Mouse (Mus musculus): ENCODE data around the gene Lingo1.

Lingo1 gene

DNA sequence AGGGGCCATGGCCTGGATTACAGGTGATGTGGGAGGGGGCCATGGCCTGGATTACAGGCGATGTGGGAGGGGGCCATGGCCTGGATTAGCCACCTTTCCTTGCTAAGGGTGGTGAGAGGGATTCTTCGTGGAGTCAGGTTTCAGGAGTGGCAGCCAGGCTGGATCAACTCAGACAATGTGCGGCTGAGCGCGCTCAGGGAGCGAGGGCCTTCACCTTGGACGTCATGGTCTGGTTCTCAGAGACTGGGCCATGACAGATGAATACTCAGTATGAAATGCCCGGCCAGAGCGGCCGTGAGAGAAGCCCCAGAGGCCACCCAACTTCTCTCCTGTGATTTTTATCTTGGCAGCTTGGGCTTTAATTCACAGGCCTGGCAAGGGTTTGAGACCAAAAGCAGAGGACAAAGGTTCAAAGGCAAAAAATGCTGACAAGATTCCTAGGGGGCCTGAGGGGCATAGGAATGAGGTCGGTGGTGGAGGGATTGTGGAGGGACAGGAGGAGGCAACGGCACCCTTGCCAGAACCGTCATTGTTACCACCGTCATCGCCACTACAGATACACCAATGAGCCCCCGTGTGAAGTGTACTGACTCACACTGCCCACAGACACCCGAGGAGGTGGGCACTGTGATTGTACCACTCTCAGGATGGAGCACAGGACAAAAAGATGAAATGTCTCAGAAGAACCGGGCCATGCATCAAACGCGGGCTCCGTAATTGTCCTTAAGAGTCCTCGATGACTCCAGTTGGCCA, 117.2 kb downstream of the Lingo1 start:
- DNase-seq (ENCODE audit: low spot score): no peak

DNA sequence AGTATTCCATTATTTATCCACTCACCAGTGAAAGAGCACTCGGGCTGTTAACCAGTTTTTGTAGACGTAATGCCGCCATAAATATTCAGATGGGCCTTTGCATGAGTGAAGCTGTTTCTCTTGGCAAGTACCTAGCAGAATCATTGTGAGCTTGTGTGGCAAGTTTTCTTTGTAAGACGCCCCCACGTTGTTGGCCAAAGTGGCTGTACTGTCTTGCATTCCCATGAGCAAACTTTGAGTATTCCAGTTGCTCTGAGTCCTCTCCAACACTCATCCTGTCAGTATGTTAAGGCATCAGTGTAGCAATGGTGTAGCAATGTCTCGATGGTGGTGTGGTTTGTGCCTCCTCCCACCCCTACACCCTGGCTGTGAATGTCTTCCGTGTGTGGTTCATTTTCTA, 120.6 kb downstream of the Lingo1 start:
- no peak for DNase-seq (ENCODE audit: low spot score)

DNA sequence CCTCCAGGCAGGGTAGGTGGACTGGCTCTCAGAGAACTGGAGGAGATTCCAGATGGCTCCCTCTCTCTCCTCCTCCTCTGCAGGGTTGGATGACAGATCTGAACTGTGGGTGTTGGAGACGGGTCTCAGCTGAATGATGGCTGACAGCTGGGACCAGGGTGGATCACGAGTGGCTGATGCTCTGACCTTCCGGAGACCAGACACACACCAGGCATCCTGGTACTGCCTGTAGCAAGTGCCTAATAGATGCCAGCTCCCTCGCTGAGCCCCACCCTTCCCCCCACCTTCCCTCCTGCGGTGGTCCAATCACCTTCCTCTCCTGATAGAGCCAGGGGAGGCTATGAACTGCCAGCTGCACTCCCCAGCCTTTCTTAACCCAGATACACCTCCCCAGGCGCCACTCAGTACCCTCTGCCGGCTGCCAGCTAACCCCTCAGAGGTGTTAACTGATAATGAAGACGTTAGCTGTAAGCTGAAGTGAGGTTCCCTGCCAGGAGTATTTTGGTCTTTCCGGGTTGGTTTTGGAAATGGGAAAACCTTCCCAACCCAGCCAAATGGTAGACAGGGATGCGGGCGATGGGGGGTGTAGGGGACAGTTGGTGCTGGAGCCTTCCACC, 126.6 kb downstream of the Lingo1 start:
- no peak for DNase-seq (ENCODE audit: low spot score)

DNA sequence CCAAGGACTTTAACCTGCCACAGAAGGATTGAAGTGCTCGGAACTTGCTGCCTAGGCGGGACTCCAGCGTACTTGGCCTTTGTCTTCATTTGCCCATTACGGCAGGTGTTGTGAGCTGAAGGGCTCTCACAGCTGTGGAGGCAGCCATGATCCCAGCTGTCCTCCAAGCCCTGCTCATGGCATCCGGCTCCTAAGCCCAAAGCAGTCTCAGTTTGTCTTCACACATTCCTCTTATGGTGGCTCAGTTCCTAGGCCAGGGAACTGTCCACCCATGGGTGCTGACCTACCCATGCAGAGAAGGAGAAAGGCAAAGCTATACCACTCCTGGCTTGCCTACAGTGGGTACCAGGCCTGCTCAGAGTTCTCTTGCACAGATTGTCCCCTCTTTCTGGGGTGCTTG, 132.1 kb downstream of the Lingo1 start:
- DNase-seq (ENCODE audit: low spot score): no peak

DNA sequence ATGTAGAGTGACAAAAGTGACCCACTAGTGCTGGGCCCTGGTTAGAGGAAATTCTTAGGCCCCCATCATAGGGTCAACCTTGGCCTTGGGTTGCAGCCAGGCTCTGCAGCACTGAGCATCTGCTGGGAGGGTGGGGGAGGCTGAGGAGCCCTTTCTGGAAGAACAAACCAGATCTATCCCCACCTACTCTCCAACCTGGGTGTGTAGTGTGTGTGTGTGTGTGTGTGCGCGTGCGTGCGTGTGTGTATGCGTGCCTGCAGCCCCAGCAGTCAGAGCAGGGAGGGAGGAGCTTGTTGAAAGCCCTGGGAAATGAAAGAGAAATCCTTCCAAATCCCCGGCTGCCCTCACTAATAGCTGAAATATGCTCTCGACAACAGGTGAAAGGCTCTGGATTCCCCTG, 133.3 kb downstream of the Lingo1 start:
- DNase-seq (ENCODE audit: low spot score): no peak

DNA sequence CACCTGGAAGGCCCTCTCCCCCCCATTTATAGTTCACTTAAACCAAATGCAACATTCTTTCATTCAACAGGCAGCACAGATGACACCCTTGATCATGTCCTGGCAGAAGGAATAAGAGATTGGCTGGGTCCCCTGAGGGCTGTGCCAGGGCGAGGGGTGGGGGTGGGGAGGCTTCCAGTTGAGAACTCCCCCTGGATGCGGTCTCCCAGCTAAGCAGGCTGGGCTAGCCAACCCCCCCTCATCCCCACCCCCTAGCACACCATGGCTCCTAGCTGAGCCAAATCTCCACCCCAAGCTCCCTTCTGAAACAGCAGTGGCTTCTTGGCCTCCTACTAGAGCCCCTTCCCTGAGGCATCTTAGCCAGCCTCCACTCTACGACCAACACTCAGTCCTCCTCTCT, 133.9 kb downstream of the Lingo1 start:
- DNase-seq (ENCODE audit: low spot score): no peak

DNA sequence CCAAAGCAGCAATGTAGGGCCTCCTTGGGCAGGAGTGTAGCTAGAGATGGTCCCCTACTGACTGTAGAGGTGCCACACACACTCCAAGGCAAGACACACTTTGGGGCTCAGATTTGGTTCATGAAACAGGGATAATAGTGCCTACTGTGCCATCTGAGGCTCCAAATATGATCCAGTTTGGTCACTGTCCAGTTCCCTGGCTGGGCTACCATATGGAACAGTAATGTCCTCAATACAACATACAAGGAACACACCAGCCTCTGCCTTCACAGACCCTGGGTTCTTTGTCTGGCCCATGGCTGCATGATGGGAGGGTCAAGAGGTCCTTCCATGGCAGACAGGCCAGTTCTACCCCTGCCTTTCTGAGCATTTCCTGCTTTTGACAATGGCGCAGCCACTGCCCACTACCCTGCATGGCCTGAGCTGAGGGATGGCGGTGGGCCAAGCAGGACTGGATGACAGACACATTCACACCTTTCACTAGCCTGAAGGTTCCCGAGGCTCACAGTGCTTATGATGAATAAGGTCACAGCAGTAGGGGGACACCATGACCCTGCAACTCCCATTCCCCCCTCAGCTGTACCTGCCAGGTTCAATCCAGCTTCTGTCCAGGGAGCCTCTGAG, 134.9 kb downstream of the Lingo1 start:
- no peak for DNase-seq (ENCODE audit: low spot score)

DNA sequence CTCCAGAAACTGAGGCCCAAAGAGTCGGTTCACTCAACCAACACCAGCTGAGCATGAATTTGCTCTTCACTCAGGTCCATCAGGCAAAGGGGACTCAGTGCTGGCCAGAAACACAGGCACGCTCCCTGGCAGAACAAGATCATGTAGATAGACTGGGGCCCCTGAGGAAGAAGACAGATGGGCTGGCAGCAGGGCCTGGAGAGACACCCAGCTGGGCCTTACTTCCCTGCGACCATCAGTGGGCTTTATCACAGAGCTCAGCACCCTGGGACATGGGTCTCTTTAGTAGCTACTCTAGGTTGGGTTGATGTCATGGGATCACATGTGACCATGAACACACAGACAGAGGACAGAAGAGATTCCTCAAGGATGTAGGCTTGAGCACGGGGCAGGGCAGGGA, 137.7 kb downstream of the Lingo1 start:
- no peak for DNase-seq (ENCODE audit: low spot score)

DNA sequence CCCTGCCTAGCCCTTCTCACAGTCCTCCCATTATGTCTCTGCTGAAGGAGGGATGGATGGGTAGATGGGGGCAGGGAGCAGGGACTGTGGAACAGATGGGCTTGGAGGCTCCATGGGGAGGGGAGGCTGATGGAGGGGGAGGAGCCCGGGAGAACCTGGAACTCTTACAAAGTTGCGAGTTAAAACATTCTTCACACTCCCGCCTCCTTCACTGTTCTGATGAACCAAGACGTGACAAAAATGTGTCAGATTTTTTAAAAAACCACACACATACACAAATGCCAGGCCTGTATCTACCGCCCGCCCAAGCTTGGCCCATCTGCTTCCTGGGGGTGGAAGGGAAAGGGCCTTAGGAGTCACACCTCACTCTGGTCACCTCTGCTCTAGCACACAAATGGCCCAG, 138.3 kb downstream of the Lingo1 start:
- no peak for DNase-seq (ENCODE audit: low spot score)

DNA sequence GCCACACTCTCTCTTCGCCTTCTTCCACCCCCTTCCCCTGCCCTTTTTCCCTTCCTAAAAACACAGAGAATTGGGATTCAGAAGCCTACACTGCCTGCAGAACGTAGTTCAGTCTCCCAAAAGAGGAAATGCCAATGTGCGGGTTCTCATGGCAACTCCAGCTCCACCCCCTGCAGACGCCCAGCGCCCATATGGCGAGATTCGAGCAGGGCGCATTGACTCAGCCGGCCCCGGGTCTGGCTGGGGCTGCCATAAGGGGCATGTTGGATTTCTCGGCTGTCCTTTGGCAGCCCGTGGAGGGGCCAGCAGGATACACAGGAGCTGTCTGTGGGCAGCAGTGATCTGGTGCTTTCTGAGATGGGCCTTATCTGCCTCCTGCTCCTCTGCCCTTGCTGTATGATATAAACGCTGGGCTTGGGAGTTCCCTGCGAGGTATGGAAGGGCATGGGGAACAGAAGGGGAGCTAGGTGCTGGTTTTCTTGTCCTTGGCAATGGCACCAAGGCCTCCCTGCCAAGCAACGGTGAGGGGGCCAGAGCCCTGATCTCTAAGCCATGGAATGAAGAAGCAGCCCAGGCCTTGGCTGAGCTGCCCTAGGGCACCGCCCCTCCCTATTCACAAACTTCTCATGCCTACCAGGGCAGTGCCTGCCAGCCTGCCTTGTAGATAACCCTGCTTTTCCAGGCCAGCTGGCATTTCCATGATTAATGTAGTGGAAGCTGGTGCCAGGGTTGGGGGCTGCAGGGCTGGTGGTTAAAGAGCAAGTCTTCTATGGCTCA, 139.3 kb downstream of the Lingo1 start:
- no peak for DNase-seq (ENCODE audit: low spot score)

DNA sequence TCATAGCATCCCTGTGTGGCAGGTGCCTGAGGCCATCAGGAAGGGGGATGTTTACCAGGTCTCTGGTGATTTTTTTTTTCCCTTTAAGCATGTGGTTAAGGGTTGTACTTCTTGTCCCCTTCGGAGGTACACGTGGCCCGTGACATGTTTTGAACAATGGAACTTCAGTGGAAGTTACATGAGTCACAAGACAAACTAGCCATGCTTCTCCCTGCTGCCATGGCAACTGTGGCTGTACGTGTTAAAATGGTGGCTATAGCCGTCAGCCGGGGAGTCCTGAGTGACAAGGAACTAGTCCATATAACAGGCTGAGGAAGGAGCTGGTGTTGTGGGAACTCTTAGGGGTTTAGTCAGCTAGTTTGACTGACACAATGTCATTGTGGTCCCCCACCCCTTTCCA, 141.1 kb downstream of the Lingo1 start:
- no peak for DNase-seq (ENCODE audit: low spot score)

DNA sequence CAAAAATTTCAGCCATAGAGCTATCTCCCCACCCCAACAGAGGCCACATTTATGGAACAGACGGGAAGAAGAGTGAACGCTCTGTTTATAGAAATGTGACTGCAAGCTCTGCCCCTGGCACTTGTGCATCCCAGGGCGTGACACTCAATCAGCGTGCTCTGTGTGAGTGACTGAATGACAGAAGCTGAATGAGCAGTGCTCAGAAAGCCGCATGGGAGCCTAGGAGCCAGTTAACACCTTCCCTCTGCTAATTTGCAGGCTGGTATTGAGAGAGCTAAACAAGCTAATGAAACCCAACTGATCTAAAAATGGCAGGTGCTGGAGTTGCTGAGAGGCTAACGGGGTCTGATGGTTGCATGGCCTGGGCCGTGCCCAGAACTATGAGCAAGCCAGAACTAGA, 143.7 kb downstream of the Lingo1 start:
- no peak for DNase-seq (ENCODE audit: low spot score)

DNA sequence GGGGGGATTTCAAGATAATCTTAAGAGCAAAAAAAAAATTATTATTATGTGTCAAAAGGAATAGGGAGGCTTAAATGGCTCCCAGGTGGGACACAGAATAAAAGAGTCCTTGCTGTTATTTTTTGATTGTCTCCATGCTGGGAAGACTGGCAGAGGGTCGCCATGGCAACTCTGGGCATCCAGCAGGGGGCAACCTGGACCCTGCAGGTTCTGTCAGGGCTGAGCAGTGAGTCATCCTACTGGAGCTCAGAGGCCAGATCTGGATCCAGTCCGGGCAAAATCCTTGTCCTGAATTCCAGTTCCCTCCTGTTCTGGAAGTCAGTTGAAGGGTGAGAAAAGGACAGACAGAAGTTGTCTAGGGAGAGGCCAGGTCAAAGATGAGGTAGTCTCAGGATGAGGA, 144.7 kb downstream of the Lingo1 start:
- DNase-seq (ENCODE audit: low spot score): peak; percentile 39

DNA sequence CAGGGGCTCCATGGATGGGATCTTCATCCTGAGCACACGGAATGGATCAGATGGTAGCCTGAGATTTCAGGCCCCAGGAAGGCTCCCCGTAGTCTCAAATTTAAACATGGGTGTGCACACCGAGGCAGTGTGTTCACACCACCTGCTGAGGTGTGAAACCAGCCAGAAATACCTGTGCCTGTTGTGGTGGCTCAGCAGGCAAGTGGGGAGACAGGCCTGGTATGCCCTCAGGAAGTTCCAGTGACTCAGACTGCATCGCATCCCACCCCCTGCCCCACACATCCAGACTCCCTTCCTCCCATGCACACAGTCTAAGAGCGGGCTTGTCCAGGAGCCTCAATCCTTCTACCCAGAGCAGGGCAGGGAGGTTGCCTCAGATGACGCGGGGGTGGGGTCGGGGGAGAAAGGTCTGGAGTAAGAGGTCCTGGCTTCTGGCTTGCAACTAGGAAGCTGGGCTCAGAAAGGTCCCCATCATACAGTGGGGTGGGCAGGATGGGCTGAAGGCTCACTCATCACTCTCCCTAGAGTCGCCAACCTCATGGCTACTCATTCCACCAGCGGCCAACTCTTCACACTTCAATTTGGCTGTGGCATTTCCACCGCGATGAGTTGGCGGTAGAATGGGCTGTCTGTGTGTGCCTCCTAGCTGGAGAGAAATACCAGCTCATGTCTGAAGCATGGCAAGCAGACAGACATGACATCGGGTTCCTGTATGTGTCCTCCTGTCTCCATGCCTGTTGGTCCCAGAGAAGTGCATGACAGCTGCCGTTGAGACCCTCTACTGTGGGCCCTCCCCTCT, 149.8 kb downstream of the Lingo1 start:
- DNase-seq (ENCODE audit: low spot score): no peak

DNA sequence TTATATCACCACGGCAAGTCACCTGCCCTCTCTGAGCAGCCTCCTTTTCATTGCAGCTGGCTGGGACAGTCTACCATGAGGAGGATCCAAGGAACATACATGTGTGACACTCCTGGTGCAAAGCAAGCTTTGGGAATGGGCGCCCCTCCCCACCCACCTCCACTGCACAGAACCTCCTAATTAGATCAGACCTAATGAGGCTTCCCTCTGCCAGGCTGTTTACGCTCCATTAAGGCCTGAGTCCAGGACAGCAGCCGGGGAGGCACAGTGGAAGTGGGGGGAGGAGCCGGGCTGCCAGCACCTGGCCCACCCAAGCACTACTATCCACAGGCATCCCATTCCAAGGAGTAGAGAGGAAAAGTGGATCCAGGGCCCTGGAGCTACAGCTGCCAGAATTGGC, 152.8 kb downstream of the Lingo1 start:
- peak; percentile 51 for DNase-seq (ENCODE audit: low spot score)

DNA sequence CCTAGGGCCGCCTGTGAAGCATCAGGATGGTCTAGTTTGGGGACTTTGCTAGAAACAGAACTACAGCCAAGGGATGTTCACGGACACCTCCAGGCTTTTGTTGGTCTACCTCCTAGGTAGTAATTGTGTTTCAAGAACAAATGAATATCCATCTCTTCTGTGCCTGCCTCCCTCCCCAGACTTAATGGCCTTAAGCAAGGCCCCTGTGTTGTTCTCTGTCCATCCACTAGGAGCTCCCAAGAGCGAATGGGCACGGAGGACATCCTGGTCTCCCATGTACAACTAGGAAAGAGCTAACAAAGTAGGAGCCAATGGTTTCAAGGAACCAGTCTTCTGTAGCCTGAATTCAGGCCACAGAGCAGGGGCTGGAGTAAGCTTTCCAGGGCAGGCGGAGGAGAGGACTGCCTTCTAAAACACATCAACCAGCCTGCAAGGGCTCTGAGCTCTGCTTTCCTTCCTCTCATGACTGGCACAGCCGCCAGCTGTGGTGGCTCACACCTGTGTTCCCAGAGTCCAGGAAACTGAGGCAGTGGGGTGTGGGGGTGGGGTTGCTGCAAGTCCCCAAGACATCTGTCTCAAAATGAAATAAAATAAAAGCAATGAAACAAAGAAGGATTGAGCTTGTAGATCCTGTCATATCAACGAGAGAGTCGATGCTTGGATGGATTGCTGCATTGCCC, 157.9 kb downstream of the Lingo1 start:
- DNase-seq (ENCODE audit: low spot score): peak; percentile 57

DNA sequence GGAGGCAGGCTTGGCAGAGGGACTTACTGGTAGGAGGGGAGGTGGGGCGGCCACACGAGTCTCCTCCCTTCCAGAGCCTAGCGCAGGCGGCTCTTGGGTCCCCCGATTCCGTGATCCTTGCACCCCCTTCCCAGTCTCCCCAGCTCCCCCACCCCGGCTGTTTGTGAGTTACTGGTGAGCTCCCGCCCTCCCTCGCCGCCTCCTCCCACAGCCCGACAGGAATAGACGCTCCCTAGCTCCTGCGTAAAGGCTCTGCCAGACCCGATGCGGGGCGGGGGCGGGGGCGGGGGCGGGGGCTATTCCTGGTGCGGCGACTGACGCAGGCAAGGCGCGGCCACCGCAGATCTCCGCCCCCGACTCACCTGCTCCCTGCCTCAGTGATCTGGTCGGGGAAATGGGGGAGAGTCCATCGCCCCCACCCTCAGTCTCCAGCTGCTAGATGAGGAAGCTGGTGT, 158.8 kb downstream of the Lingo1 start:
- no peak for DNase-seq (ENCODE audit: low spot score)

DNA sequence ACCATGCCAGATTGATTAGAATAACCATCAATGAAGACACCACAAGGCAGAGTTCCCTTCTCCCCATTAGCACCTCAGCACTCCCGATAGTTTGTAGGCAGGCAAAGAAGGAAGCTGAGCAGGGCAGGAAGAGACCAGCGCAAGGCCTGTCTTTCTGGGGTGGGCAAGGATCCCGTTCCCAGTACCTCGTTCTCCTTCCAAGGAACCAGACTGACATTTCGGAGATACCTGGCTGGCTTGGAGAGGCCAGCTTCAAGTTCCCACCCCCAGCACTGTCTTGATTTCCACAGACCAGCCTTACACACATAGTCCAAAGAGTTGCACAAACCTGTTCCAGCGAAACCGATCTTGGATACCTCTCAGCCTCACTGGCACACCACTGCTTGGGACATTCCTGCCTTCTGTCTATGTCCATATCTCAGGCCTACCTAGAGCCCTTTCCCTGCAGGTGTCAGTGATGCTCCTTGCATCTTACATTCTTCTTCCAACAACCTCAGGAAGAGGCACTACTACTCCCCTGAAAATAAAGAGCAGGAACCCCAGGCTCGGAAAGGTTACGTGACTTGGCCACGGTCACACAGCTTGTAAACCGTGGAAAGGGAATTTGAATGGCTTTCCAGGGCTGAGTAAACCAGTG, 159.4 kb downstream of the Lingo1 start:
- DNase-seq (ENCODE audit: low spot score): no peak

DNA sequence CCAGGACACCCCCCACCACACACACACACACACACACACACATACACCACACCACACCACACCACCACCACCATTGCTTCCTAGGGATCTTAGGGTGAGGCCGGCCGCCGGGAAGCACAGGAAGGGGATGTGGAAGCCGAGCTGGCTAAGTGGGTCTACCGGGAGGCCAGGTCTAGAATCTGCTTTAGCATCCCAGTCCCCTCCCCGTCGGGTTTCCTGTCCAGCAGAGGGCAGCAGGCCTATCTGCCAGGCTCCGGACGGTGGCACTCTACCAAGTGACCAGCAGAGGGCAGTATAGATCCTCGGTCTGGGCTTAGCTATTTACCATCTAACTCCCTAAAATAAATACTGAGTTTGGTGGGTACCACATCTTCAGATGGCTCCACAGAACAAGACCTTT, 160.1 kb downstream of the Lingo1 start:
- peak; percentile 91 for DNase-seq (ENCODE audit: low spot score)

DNA sequence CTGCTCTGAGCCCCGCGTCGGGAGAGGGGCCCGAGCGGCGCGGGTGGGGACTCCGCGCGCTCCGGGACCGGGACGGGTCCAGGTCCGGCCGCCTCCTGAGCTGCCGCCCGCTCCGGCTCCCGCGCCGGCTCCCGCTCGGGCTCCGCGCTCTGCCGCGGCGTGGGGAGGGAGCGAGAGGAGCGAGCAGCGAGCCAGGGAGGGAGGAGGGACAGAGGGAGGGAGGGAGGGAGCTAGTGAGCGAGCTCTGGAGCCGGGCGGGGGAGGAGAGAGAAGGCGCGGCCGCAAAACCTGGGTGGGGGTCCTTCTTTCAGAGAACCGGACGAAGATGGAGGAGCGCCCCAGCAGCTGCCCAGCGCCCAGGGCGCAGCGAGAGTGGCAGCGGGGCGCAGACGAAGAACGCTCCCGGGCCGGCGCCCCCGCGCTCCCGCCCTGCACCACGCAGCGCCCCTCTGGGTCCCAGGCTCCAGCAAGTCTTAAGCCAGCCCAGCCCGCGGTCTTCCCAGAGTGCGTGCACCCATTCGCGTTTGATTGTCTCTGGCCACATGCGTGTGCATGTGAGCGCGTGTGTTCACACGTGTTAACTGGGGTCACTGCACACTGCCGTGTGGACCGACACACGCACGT, 160.7 kb downstream of the Lingo1 start:
- peak; percentile 50 for DNase-seq (ENCODE audit: low spot score)
